Mouse (Mus musculus) neural tube, embryonic 11.5 days (tissue): Measurements from ENCODE around the gene Fmnl3. TPM values are rescaled to one million over a fixed set of nuclear protein-coding genes. Genes with fewer than 3 reads are reported as not detected.

Source experiments
- ATAC-seq: fragments of 200-750 bp; cut with Nextera tagmentation; 2 replicates; pipeline ENCODE4 v1.8.0; 2017; ENCODE audit warnings: moderate number of reproducible peaks, mild to moderate bottlenecking, moderate TSS enrichment, moderate library complexity; ENCODE audit not compliant: insufficient read depth, low FRiP score, low TSS enrichment
- DNase-seq: peaks from one replicate; pipeline ENCODE4 v3.0.0-alpha.2; 2015; ENCODE audit warnings: low spot score
- H3K27ac ChIP-seq: fragments of 300-500 bp; sonication (generic); 2 replicates; pipeline ENCODE4 v1.5.1; 2014; ENCODE audit warnings: low read depth, mild to moderate bottlenecking, low read length
- H3K27me3 ChIP-seq: fragments of 300-500 bp; sonication (generic); 2 replicates; pipeline ENCODE4 v1.6.1; 2014; ENCODE audit warnings: mild to moderate bottlenecking, low read length, mixed read lengths; ENCODE audit not compliant: control insufficient read depth, insufficient read depth
- H3K36me3 ChIP-seq: fragments of 300-500 bp; sonication (generic); 2 replicates; pipeline ENCODE4 v1.6.1; 2014; ENCODE audit warnings: mild to moderate bottlenecking, low read length, moderate library complexity, mixed read lengths; ENCODE audit not compliant: control insufficient read depth, insufficient read depth
- H3K4me1 ChIP-seq: fragments of 300-500 bp; sonication (generic); 2 replicates; pipeline ENCODE4 v1.6.1; 2014; ENCODE audit warnings: low read length, mixed read lengths; ENCODE audit not compliant: control insufficient read depth, insufficient read depth
- H3K4me2 ChIP-seq: fragments of 300-500 bp; sonication (generic); 2 replicates; pipeline ENCODE4 v1.6.1; 2014; ENCODE audit warnings: low read depth, mild to moderate bottlenecking, moderate library complexity
- H3K4me3 ChIP-seq: fragments of 300-500 bp; sonication (generic); 2 replicates; pipeline ENCODE4 v1.5.1; 2014; ENCODE audit warnings: low read depth, low read length
- H3K9ac ChIP-seq: fragments of 300-500 bp; sonication (generic); 2 replicates; pipeline ENCODE4 v1.6.1; 2014; ENCODE audit warnings: mild to moderate bottlenecking, low read length
- H3K9me3 ChIP-seq: fragments of 300-500 bp; sonication (generic); 2 replicates; pipeline ENCODE4 v1.6.1; 2016; ENCODE audit warnings: low read length; ENCODE audit not compliant: control insufficient read depth
- WGBS: fragments of 180-500 bp; shearing (Covaris S2); extraction: QIAGEN DNeasy Blood & Tissue Kit; methylation state at CpG from one replicate; pipeline ENCODE4 v1.1.7; 2014; 5-methylcytosine and 5-hydroxymethylcytosine counted together
- polyA plus RNA-seq: library from polyadenylated mRNA; unstranded; fragments of >200 nt; fragmentation: Nextera tagmentation; extraction: Ambion mirVana; gene quantifications from 2 replicates; pipeline ENCODE4 v1.2.1, GENCODE M21; 2014

Gene Fmnl3
- polyA plus RNA-seq, 1 experiment from 2014 or later, result 13.7 TPM

DNA sequence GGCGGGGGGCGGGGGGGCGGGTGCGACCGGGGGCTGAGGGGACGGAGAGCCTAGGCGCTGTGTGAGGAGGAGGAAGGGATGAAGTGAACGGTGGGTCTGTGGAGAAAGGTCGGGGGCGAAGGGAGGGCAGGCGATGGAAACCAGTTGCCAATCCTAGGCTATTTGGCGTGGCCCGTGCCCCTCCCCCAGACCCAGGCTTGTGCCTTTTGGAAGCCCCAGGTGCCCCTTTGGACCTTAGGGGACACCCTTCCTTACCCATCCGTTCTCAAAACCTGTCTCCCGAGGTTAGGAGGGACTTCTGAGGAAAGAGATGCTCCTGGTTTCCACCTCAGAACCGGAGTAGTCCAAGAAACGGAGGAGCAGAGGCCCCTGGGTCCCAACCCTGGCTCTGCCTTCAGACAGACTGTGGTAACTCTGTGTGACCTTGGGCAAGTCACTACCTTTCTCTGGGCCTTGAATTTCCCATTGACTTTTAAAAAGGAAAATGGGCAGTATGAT, 74.7 kb downstream of the Fmnl3 start, which contains the start of gene Fam186b:
Gene Fam186b, minus strand, starts transcription at position 405 of the 498 bp plus-strand sequence.
- WGBS, result under 1% methylated on average over 15 of the region's 17 CpGs
- H3K4me3 ChIP-seq, result peak within 1 kb of the TSS; percentile 70
- DNase-seq, result peak; percentile 57

GRCm38 (mm10) chr15:99294813-99295374, 75.4 kb downstream of the Fmnl3 start, which contains the start of gene Prpf40b:
Gene Prpf40b (plus strand): TSS chr15:99295087.
- Histone ChIP-seq H3K36me3 (no peaks in the 10 kb centered on the region), H3K4me2 (peak within 1 kb of the TSS; percentile 77), H3K4me3 (peak within 1 kb of the TSS; percentile 70), H3K9me3 (no peaks in the 10 kb centered on the region), H3K4me1 (peaks cover 2% of the 10 kb centered on the region; the same call in 1 of the 2 replicates), H3K27me3 (no peaks in the 10 kb centered on the region), H3K27ac (peak within 1 kb of the TSS; percentile 75), H3K9ac (peak within 1 kb of the TSS; percentile 77)
- under 1% methylated on average over 51 of the region's 64 CpGs for WGBS
- DNase-seq (peak; percentile 94), ATAC-seq (peak; percentile 95)

More for the DNA sequence above, 74.7 kb downstream of the Fmnl3 start, which contains the start of gene Fam186b:
- Histone ChIP-seq H3K9me3 (no peaks in the 10 kb centered on the region), H3K4me1 (peaks cover 2% of the 10 kb centered on the region; the same call in 1 of the 2 replicates), H3K4me2 (peak within 1 kb of the TSS; percentile 77), H3K9ac (peak within 1 kb of the TSS; percentile 77), H3K36me3 (no peaks in the 10 kb centered on the region), H3K27ac (peak within 1 kb of the TSS; percentile 75), H3K27me3 (no peaks in the 10 kb centered on the region)
- ATAC-seq, result peak; percentile 54; the same call in 1 of the 2 replicates

GRCm38 (mm10) chr15:99294287-99294686, 76.0 kb downstream of the Fmnl3 start:
- ATAC-seq, result no peak
- no peaks in the 10 kb centered on the region for H3K36me3 ChIP-seq
- H3K27me3 ChIP-seq, result no peaks in the 10 kb centered on the region
- H3K4me1 ChIP-seq, result peaks cover 2% of the 10 kb centered on the region; the same call in 1 of the 2 replicates
- peak overlapping the region; percentile 70 for H3K4me3 ChIP-seq
- no peaks in the 10 kb centered on the region for H3K9me3 ChIP-seq
- WGBS, result 35% methylated on average over 16 of the region's 16 CpGs
- H3K27ac ChIP-seq, result no peak overlapping the region
- DNase-seq, result no peak
- H3K9ac ChIP-seq, result peak overlapping the region; percentile 77
- peak overlapping the region; percentile 77 for H3K4me2 ChIP-seq

DNA sequence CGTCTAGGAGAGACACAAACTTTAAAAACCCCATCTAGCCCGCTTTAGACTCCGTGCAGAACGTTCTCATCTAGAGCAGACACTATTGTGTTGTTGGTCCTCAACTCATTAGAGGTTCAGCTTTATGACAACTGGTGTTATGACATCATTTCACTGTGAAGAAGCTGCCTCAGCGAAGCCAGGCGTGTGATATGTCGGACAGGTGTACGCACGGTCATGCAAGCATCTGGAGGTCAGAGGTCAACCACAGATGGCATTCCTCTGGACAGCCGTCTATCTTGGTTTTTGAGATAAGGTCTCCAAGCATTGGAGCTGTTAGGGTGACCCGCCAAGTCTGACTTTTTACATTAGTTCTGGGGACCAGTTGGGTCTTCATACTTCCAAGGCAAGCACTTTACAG, 79.7 kb downstream of the Fmnl3 start:
- Histone ChIP-seq H3K4me1 (no peaks in the 10 kb centered on the region; the same call in 1 of the 2 replicates), H3K36me3 (no peaks in the 10 kb centered on the region), H3K9me3 (no peaks in the 10 kb centered on the region), H3K27ac (no peak overlapping the region), H3K4me2 (no peak overlapping the region), H3K4me3 (no peak overlapping the region), H3K9ac (no peak overlapping the region), H3K27me3 (no peaks in the 10 kb centered on the region)
- WGBS, result 84% methylated on average over 11 of the region's 11 CpGs
- ATAC-seq (no peak), DNase-seq (no peak)

DNA sequence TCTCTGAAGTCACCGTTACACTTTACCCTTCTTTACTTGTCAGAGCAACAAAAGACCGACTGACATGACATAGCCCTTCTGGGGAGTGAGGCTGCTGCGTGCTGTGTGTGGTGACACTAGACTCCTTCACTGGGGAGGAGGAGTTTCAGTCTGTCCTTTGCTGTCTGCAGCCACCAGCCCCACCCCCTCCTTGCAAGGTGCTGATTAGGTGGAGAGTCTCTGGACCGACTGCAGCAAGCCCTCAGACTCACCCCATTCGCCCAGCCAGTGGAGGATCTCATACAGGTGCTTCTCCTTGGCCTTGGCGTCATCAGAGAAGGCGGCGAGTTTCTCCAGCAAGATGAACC, 85.1 kb downstream of the Fmnl3 start:
- no peaks in the 10 kb centered on the region for H3K4me1 ChIP-seq
- H3K9me3 ChIP-seq, result no peaks in the 10 kb centered on the region
- H3K27me3 ChIP-seq, result no peaks in the 10 kb centered on the region
- H3K36me3 ChIP-seq, result no peaks in the 10 kb centered on the region
- H3K9ac ChIP-seq, result no peak overlapping the region
- H3K4me3 ChIP-seq, result no peak overlapping the region
- no peak for DNase-seq
- no peak overlapping the region for H3K4me2 ChIP-seq
- WGBS, result 48% methylated on average over 8 of the region's 8 CpGs
- no peak overlapping the region for H3K27ac ChIP-seq
- ATAC-seq, result no peak

- Histone ChIP-seq H3K9ac (no peak overlapping the region), H3K36me3 (no peaks in the 10 kb centered on the region), H3K27ac (no peak overlapping the region), H3K27me3 (no peaks in the 10 kb centered on the region), H3K4me3 (no peak overlapping the region), H3K9me3 (no peaks in the 10 kb centered on the region), H3K4me2 (no peak overlapping the region), H3K4me1 (no peaks in the 10 kb centered on the region)
- DNase-seq (peak; percentile 17), ATAC-seq (no peak)
- WGBS, result 46% methylated on average over 14 of the region's 14 CpGs
Measured at GRCm38 (mm10) chr15:99284527-99285188, 85.6 kb downstream of the Fmnl3 start.

DNA sequence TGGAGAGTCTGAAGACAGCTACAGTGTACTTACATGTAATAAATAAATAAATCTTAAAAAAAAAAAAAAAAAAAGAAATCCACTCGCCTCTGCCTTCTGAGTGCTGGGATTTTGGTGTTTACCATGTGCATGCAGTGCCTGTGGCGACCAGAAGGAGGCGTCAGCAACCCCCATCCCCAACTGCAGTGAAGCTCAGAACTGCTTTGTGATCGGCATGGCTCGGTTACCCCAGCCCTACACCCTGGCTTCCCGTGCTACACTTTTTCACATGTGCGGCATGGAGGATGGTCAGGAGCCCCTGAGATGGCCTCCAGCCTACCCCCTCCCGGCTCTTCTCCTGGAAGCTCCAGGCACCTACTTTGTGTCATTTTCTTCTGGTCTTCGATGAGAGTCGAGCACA, 86.8 kb downstream of the Fmnl3 start:
- no peaks in the 10 kb centered on the region for H3K4me1 ChIP-seq
- DNase-seq, result no peak
- no peaks in the 10 kb centered on the region for H3K27me3 ChIP-seq
- no peak overlapping the region for H3K4me2 ChIP-seq
- H3K9me3 ChIP-seq, result no peaks in the 10 kb centered on the region
- no peak overlapping the region for H3K27ac ChIP-seq
- no peaks in the 10 kb centered on the region for H3K36me3 ChIP-seq
- H3K4me3 ChIP-seq, result no peak overlapping the region
- no peak overlapping the region for H3K9ac ChIP-seq
- no peak for ATAC-seq
- 65% methylated on average over 10 of the region's 10 CpGs for WGBS

GRCm38 (mm10) chr15:99278271-99278670, 92.0 kb downstream of the Fmnl3 start:
- Histone ChIP-seq H3K9me3 (no peaks in the 10 kb centered on the region), H3K4me2 (no peak overlapping the region), H3K27ac (no peak overlapping the region), H3K27me3 (no peaks in the 10 kb centered on the region), H3K4me3 (no peak overlapping the region), H3K4me1 (no peaks in the 10 kb centered on the region), H3K36me3 (no peaks in the 10 kb centered on the region), H3K9ac (no peak overlapping the region)
- no peak for DNase-seq
- ATAC-seq, result no peak
- 92% methylated on average over 7 of the region's 7 CpGs for WGBS

DNA sequence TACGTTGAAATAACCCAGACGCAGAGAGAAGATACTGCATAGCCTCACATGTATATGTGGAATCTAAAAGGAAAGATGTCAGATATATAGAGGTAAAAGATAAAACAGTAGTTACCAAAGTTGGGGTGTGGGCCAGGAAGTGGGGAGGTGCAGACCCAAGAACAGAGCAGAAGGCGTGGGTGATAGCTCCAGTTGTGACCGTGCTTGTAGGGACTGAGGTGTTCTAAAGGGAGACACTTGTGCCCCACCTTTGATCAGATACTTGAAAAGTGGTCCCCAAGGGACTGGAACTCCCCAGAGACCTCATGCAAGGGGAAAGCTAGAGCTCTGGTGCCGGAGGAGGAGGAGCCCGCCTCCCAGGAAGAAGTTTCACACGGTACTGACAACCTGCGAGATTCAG, 94.2 kb downstream of the Fmnl3 start:
- DNase-seq, result no peak
- H3K4me1 ChIP-seq, result no peaks in the 10 kb centered on the region
- H3K4me2 ChIP-seq, result no peak overlapping the region
- no peak for ATAC-seq
- no peak overlapping the region for H3K27ac ChIP-seq
- no peaks in the 10 kb centered on the region for H3K9me3 ChIP-seq
- H3K4me3 ChIP-seq, result no peak overlapping the region
- 90% methylated on average over 8 of the region's 8 CpGs for WGBS
- H3K27me3 ChIP-seq, result no peaks in the 10 kb centered on the region
- H3K9ac ChIP-seq, result no peak overlapping the region
- H3K36me3 ChIP-seq, result no peaks in the 10 kb centered on the region
